In the genomic region with DNA sequence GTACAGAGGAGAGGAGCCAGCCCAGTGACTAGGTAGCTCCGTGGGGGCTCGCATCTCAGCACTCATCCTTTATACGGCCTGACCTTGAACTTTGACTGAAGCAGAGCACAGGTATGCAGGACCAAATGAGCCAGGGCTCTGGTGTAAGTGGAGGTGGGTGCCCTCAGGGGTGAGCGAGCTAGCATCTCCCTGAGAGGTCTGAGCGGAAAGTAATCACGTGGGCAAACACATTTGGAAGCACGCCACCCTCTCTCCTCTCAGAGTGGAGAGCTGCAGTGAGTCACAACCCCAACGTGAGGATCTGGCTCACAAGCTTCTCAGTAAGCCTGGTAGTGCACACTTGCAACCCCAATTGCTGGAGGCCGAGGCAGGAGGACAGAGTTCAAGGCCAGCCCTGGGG, we compare ENCODE assay signal across 11 mouse cellular contexts. TPM values are rescaled to one million over a fixed set of nuclear protein-coding genes. Genes with fewer than 3 reads are reported as not detected.
DNase-seq lines count a peak whose midpoint lies in the region; ATAC-seq and TF ChIP-seq lines count a peak whose summit lies in the region.
"Had no signal": no experiment of that assay in that cellular context is flagged by ENCODE, and none has a peak within 500 bp of the region (broad histone marks: within the 10 kb centered on the region; RNA-seq: fewer than 3 reads in every experiment).

No protein-coding gene starts in this region.

- no peaks in the 10 kb centered on the region for H3K27me3 ChIP-seq in heart, postnatal 0 days (ENCODE audit: control insufficient read depth, insufficient read depth, low read length)
- no peaks in the 10 kb centered on the region for H3K27me3 ChIP-seq in myocyte (ENCODE audit: control insufficient read depth, insufficient read depth, insufficient read length)

- TF ChIP-seq EP300 in heart, postnatal 0 days (IDR thresholded peaks at IDR 0.05; ENCODE audit: low read depth) = no peak

- no peak overlapping the region for H3K4me3 ChIP-seq in heart, postnatal 0 days (ENCODE audit: low read depth, low read length)
- H3K4me3 ChIP-seq in myocyte = no peak overlapping the region

- H3K36me3 ChIP-seq in heart, postnatal 0 days (replicated peaks; ENCODE audit: control insufficient read depth, insufficient read depth, low read length) = peaks cover 12% of the 10 kb centered on the region; the same call in 1 of the 2 replicates
- H3K36me3 ChIP-seq in myocyte (ENCODE audit: control insufficient read depth, insufficient read depth) = no peaks in the 10 kb centered on the region

- no peaks in the 10 kb centered on the region for H3K79me2 ChIP-seq in myocyte (ENCODE audit: control insufficient read depth, insufficient read depth)

- H3K4me1 ChIP-seq in heart, postnatal 0 days (ENCODE audit: control insufficient read depth, insufficient read depth) = peaks cover 12% of the 10 kb centered on the region; the same call in 1 of the 2 replicates

- peak; percentile 56 for ATAC-seq in heart, postnatal 0 days (ENCODE audit: insufficient read depth, low read depth)

- H3K4me2 ChIP-seq in heart, postnatal 0 days (ENCODE audit: low read depth, low read length) = no peak overlapping the region
- H3K4me2 ChIP-seq in myocyte (ENCODE audit: low read depth) = peak overlapping the region; percentile 25

- WGBS in heart, postnatal 0 days = 29% methylated on average over 9 of the region's 9 CpGs

- H3K27ac ChIP-seq in heart, postnatal 0 days (ENCODE audit: low read depth) = no peak overlapping the region

- DNase-seq in left cerebral cortex, adult 18-20 months (ENCODE audit: low spot score in 2 of 2) = peak; percentile 67 to 74
- no peak for DNase-seq in left cerebral cortex, postnatal 4 days
- DNase-seq in adrenal gland, postnatal 10 days = peak; percentile 81
- peak; percentile 76 for DNase-seq in heart, postnatal 0 days (ENCODE audit: low spot score)
- no peak for DNase-seq in thymus, postnatal 0 days (ENCODE audit: low spot score)
- no peak for DNase-seq in c-Kit-positive CD71-positive TER-119-positive erythroid progenitor cells, embryonic 14.5 days (ENCODE audit: low spot score)
- no peak for DNase-seq in kidney, adult 18-20 months
- DNase-seq: kidney, adult 8-10 months had no signal

- no peaks in the 10 kb centered on the region for H3K9me3 ChIP-seq in heart, postnatal 0 days (replicated peaks; ENCODE audit: control insufficient read depth, low read length)

- intact Hi-C loops in left cerebral cortex, postnatal 4 days (cut with DNase I) = no loop called here

- H3ac ChIP-seq in myocyte (ENCODE audit: control insufficient read depth, insufficient read length) = no peak overlapping the region

- peak; percentile 13 for TF ChIP-seq POLR2A in myocyte (IDR thresholded peaks at IDR 0.05; ENCODE audit: insufficient read length, low read depth)

- TF ChIP-seq CTCF in heart, postnatal 0 days (IDR thresholded peaks at IDR 0.05; ENCODE audit: low read depth) = no peak

- H3K9ac ChIP-seq in heart, postnatal 0 days (replicated peaks; ENCODE audit: low read depth, low read length) = no peak overlapping the region

TF ChIP-seq in myocyte, 11 proteins besides CTCF, POLR2A, EP300 and RAD21:
- TF ChIP-seq POLR2AphosphoS2 (IDR thresholded peaks at IDR 0.05; ENCODE audit: insufficient read length, low read depth) = no peak
- peak; percentile 89 for TF ChIP-seq USF1 (IDR thresholded peaks at IDR 0.05; ENCODE audit: low read depth)
- no peak for TF ChIP-seq TCF12 (IDR thresholded peaks at IDR 0.05; ENCODE audit: insufficient read depth, poor library complexity, severe bottlenecking)

RNA-seq across cellular contexts. Expression of gene Pabpn1l, which starts 19.5 kb away (rescaled TPM):
- total RNA-seq in left cerebral cortex, adult 18-20 months (2021) = not detected
- total RNA-seq in left cerebral cortex, postnatal 4 days (2021) = not detected
- not detected for total RNA-seq in adrenal gland, postnatal 10 days (2021)
- not detected in 2 replicates for total RNA-seq in heart, postnatal 0 days (2014; rRNA removed; ENCODE audit: low replicate concordance)
- not detected in 2 replicates for polyA plus RNA-seq in heart, postnatal 0 days (2015; fragmentation: Nextera tagmentation; extraction: Ambion mirVana)
- 0.55 TPM for polyA plus RNA-seq in myocyte (2012; fragmentation: generic; extraction: Trizol)
- polyA plus RNA-seq in thymus, postnatal 0 days (2015; fragmentation: Nextera tagmentation; extraction: Ambion mirVana) = 0.36 and 0.43 TPM in 2 replicates
- total RNA-seq: neutrophil, adult 5-6 weeks had no signal
- polyA plus RNA-seq: liver, embryonic 16.5 days had no signal

RNA-seq across cellular contexts. Expression of gene Trappc2l, which starts 30.6 kb away (rescaled TPM):
- total RNA-seq in left cerebral cortex, adult 18-20 months (2021) = 10 to 100 TPM; 79.6 to 86.0 TPM
- 10 to 100 TPM; 63.8 to 74.6 TPM for total RNA-seq in left cerebral cortex, postnatal 4 days (2021)
- 10 to 100 TPM; 48.9 to 56.5 TPM for total RNA-seq in adrenal gland, postnatal 10 days (2021)
- total RNA-seq in heart, postnatal 0 days (2014; rRNA removed; ENCODE audit: low replicate concordance) = 3.1 and 5.2 TPM in 2 replicates
- 68.8 and 70.9 TPM in 2 replicates for polyA plus RNA-seq in heart, postnatal 0 days (2015; fragmentation: Nextera tagmentation; extraction: Ambion mirVana)
- 95.7 TPM for polyA plus RNA-seq in myocyte (2012; fragmentation: generic; extraction: Trizol)
- 52.9 and 56.9 TPM in 2 replicates for polyA plus RNA-seq in thymus, postnatal 0 days (2015; fragmentation: Nextera tagmentation; extraction: Ambion mirVana)

RNA-seq across cellular contexts. Expression of gene Galns, which starts 30.8 kb away (rescaled TPM):
- 1 to 10 TPM; 8.1 to 8.3 TPM for total RNA-seq in left cerebral cortex, adult 18-20 months (2021)
- total RNA-seq in left cerebral cortex, postnatal 4 days (2021) = 10 to 100 TPM; 10.3 to 10.7 TPM
- total RNA-seq in adrenal gland, postnatal 10 days (2021) = 1 to 10 TPM; 8.0 to 8.3 TPM
- total RNA-seq in heart, postnatal 0 days (2014; rRNA removed; ENCODE audit: low replicate concordance) = 11.6 and 16.1 TPM in 2 replicates
- 5.7 and 7.2 TPM in 2 replicates for polyA plus RNA-seq in heart, postnatal 0 days (2015; fragmentation: Nextera tagmentation; extraction: Ambion mirVana)
- 17.6 TPM for polyA plus RNA-seq in myocyte (2012; fragmentation: generic; extraction: Trizol)
- 10.5 and 11.7 TPM in 2 replicates for polyA plus RNA-seq in thymus, postnatal 0 days (2015; fragmentation: Nextera tagmentation; extraction: Ambion mirVana)

RNA-seq across cellular contexts. Expression of gene Cbfa2t3, which starts 56.8 kb away (rescaled TPM):
- 10 to 100 TPM; 34.3 to 46.0 TPM for total RNA-seq in left cerebral cortex, adult 18-20 months (2021)
- 10 to 100 TPM; 20.7 to 20.8 TPM for total RNA-seq in left cerebral cortex, postnatal 4 days (2021)
- total RNA-seq in adrenal gland, postnatal 10 days (2021) = 10 to 100 TPM; 12.0 to 14.3 TPM
- total RNA-seq in heart, postnatal 0 days (2014; rRNA removed; ENCODE audit: low replicate concordance) = 1.1 and 3.6 TPM in 2 replicates
- 4.3 and 4.4 TPM in 2 replicates for polyA plus RNA-seq in heart, postnatal 0 days (2015; fragmentation: Nextera tagmentation; extraction: Ambion mirVana)
- polyA plus RNA-seq in myocyte (2012; fragmentation: generic; extraction: Trizol) = 29.5 TPM
- polyA plus RNA-seq in thymus, postnatal 0 days (2015; fragmentation: Nextera tagmentation; extraction: Ambion mirVana) = 15.2 and 16.7 TPM in 2 replicates

Comparison
In these comparisons a context has a peak if more than half of its experiments do, and no peak if none do; other contexts are left out.
1. DNase-seq: peak in left cerebral cortex, adult 18-20 months (2 of 2), adrenal gland, postnatal 10 days (single experiment) and heart, postnatal 0 days (single experiment); none in left cerebral cortex, postnatal 4 days (single experiment), thymus, postnatal 0 days (single experiment), c-Kit-positive CD71-positive TER-119-positive erythroid progenitor cells, embryonic 14.5 days (single experiment) and kidney, adult 18-20 months (single experiment).